Mouse (Mus musculus) spleen, adult 2 months (tissue): Measurements from ENCODE around the gene Gosr1.

Source experiments
- CTCF ChIP-seq: fragments of 200-500 bp; IDR thresholded peaks from 2 replicates; pipeline ENCODE4 v1.5.1; 2011; ENCODE audit warnings: mild to moderate bottlenecking, inconsistent platforms; ENCODE audit not compliant: insufficient read depth, insufficient read length, insufficient replicate concordance; ENCODE audit errors: extremely low read depth
- POLR2A ChIP-seq: fragments of 200-500 bp; IDR thresholded peaks from 2 replicates; pipeline ENCODE4 v1.6.1; 2011; ENCODE audit warnings: low read depth, low read length, inconsistent platforms

- TF ChIP-seq CTCF, result no peak
- TF ChIP-seq POLR2A, result no peak
Measured at GRCm38 (mm10) chr11:76692096-76692495, 71.3 kb downstream of the Gosr1 start.
